Mouse (Mus musculus): ENCODE measurements around the gene 1700001P01Rik.

- TF ChIP-seq GATA1 (IDR thresholded peaks at IDR 0.05; ENCODE audit: borderline replicate concordance, low read length) (no peak), FLI1 (IDR thresholded peaks at IDR 0.05; ENCODE audit: low read length) (peak; percentile 57; the same call in 1 of the 2 replicates)
Measured at GRCm38 (mm10) chr11:97728311-97728710, 47.4 kb downstream of the 1700001P01Rik start.
